Mouse (Mus musculus) midbrain, embryonic 12.5 days (tissue): ENCODE measurements around the gene Epc2. TPM values are rescaled to one million over a fixed set of nuclear protein-coding genes. Genes with fewer than 3 reads are reported as not detected.

Source experiments
- ATAC-seq: fragments of 200-750 bp; cut with Nextera tagmentation; 2 replicates; pipeline ENCODE4 v1.8.0; 2017; ENCODE audit warnings: low read depth, moderate TSS enrichment, moderate library complexity; ENCODE audit not compliant: low FRiP score
- H3K27ac ChIP-seq: fragments of 300-500 bp; sonication (generic); replicated peaks from 2 replicates; pipeline ENCODE4 v1.5.1; 2016; ENCODE audit warnings: mild to moderate bottlenecking
- H3K27me3 ChIP-seq: fragments of 300-500 bp; sonication (generic); 2 replicates; pipeline ENCODE4 v1.6.1; 2016; ENCODE audit warnings: mild to moderate bottlenecking
- H3K36me3 ChIP-seq: fragments of 300-500 bp; sonication (generic); 2 replicates; pipeline ENCODE4 v1.6.1; 2016
- H3K4me1 ChIP-seq: fragments of 300-500 bp; sonication (generic); 2 replicates; pipeline ENCODE4 v1.6.1; 2016
- H3K4me2 ChIP-seq: fragments of 300-500 bp; sonication (generic); replicated peaks from 2 replicates; pipeline ENCODE4 v1.6.1; 2016; ENCODE audit warnings: mild to moderate bottlenecking, moderate library complexity
- H3K4me3 ChIP-seq: fragments of 300-500 bp; sonication (generic); 2 replicates; pipeline ENCODE4 v1.5.1; 2016; ENCODE audit warnings: mild to moderate bottlenecking
- H3K9ac ChIP-seq: fragments of 300-500 bp; sonication (generic); replicated peaks from 2 replicates; pipeline ENCODE4 v1.6.1; 2016; ENCODE audit warnings: mild to moderate bottlenecking, moderate library complexity
- H3K9me3 ChIP-seq: fragments of 300-500 bp; sonication (generic); 2 replicates; pipeline ENCODE4 v1.6.1; 2016; ENCODE audit warnings: mild to moderate bottlenecking
- WGBS: fragments of 180-500 bp; shearing (Covaris S2); methylation state at CpG from one replicate; pipeline ENCODE4 v1.1.7; 2016; 5-methylcytosine and 5-hydroxymethylcytosine counted together
- polyA plus RNA-seq: library from polyadenylated mRNA; unstranded; fragments of >200 nt; fragmentation: Nextera tagmentation; extraction: Ambion mirVana; gene quantifications from 2 replicates; pipeline ENCODE4 v1.2.1, GENCODE M21; 2016

Gene Epc2
- polyA plus RNA-seq, 1 experiment from 2014 or later = 14.9 TPM

DNA sequence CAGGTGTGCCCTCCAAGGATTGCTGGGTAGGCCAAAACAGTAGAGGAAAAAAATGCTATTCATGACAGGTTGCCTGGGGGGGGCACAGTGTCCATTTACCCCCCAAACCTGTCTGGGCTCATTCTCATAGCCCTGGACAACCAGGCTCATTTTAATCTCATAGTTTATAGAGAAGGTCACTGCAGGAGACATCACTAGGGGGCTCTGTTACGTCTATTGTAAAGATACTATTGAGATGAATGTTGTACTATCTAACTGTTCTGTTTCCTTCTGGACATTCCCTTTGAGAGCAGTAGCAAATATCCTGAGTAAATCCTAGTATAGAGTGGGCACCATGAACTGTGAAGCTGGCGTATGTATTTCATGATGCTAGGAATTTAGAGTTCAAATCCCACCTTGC is 5.0 kb upstream of the Epc2 start:
- Histone ChIP-seq H3K27ac (no peak overlapping the region), H3K9ac (no peak overlapping the region), H3K4me2 (no peak overlapping the region), H3K27me3 (0 out of 2 replicates have a peak, but pooled peaks cover 3% of the 10 kb centered on the region), H3K36me3 (no peaks in the 10 kb centered on the region), H3K4me3 (no peak overlapping the region), H3K9me3 (no peaks in the 10 kb centered on the region), H3K4me1 (peaks cover 3% of the 10 kb centered on the region; the same call in 1 of the 2 replicates)
- ATAC-seq = no peak
- 76% methylated on average over 2 of the region's 2 CpGs for WGBS

DNA sequence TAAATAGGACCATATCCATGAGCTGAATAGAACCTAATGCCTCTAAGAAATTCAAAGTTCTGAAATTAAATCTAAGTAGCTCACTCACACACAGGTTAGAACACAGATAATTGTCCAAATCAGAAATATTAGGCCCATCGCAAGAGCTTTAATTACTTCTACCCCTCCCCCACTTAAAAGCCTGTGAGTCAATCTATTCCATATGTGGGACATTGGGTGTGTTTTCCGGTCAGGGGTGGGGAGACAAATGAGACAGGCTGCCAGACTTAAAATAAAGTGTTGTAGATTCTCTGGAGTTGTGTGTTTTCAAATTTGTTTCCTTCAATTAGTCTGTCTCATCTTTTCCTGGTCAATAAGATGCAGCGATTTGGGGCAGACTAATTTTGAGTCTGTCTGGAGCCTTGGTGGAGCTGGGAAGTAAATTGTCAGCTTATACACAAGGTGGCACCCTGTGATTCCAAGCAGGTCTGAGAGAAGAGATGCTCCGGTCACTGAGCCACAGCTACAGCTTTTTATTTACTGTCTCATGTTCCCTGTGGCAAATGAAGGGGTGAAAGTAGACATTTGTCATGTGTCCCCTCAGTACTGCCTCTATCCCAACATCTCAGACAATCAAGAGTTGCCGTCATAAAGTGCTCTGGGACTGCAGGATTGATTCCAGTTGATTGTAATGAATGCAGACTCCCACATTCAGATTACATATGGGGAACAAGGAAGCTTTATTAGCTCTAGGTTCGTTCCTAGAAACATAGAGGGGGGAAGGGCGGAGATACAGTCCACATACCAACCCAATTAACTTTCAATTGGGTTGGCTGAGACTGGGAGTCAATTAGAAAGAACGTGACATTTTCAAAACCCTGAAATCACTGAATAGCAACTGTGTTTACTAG is 3.5 kb upstream of the Epc2 start:
- Histone ChIP-seq H3K27ac (no peak overlapping the region), H3K27me3 (0 out of 2 replicates have a peak, but pooled peaks cover 3% of the 10 kb centered on the region), H3K9ac (no peak overlapping the region), H3K4me3 (no peak overlapping the region), H3K36me3 (no peaks in the 10 kb centered on the region), H3K9me3 (no peaks in the 10 kb centered on the region), H3K4me2 (no peak overlapping the region), H3K4me1 (peaks cover 3% of the 10 kb centered on the region; the same call in 1 of the 2 replicates)
- no peak for ATAC-seq
- WGBS = 55% methylated on average over 8 of the region's 8 CpGs

DNA sequence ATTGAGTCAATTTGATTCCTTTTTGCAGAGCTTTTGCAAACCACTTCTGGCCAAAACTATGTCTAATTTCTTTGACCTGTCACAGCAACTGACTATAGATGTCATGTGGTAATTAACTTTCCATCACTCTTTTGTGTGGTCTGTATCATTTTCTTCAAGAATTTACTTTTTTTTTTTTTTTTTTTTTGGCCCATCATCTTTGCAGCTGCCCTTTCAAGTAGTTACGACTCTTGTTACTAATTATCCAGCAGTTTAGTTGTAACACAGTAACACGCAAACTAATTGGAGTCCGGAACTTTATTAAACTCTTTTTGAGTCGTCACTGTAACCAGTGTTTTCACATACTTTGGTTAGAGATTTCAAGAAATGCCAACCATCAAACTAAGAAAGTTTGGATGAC is 819 bp upstream of the Epc2 start:
- Histone ChIP-seq H3K4me1 (peaks cover 17% of the 10 kb centered on the region; the same call in 1 of the 2 replicates), H3K4me2 (peak overlapping the region; percentile 72), H3K9me3 (no peaks in the 10 kb centered on the region), H3K27ac (no peak overlapping the region), H3K9ac (peak overlapping the region; percentile 89; the same call in 1 of the 2 replicates), H3K27me3 (0 out of 2 replicates have a peak, but pooled peaks cover 3% of the 10 kb centered on the region), H3K4me3 (peak overlapping the region; percentile 69), H3K36me3 (no peaks in the 10 kb centered on the region)
- 18% methylated on average over 4 of the region's 4 CpGs for WGBS
- no peak for ATAC-seq

DNA sequence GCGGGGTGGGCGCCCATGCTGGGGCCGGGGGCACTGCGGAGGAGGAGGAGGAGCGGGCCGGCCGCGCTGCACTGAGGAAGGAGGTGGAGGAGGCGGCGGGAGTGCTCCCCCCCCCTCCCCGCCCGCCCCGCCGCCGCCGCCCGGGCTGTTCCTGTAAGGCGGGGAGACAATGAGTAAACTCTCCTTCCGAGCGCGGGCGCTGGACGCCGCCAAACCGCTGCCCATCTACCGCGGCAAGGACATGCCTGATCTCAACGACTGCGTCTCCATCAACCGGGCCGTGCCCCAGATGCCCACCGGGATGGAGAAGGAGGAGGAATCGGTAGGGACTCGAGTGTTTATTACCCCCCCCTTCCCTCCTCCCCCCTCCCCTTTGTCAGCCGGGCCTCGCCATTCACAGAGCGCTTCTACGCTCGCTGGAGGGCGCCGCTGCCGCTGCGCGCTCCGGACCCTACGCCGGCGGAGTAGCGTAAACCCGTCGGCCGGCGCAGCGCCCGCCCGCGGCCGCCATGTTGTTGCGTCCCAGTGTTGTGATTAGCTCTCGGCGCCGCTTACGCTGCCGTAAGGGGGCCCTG is 438 bp downstream of the Epc2 start:
- H3K4me1 ChIP-seq = peaks cover 20% of the 10 kb centered on the region; the same call in 1 of the 2 replicates
- peak overlapping the region; percentile 99 for H3K27ac ChIP-seq
- under 1% methylated on average over 42 of the region's 64 CpGs for WGBS
- no peaks in the 10 kb centered on the region for H3K36me3 ChIP-seq
- H3K4me3 ChIP-seq = peak overlapping the region; percentile 69
- ATAC-seq = peak; percentile 88
- no peaks in the 10 kb centered on the region for H3K9me3 ChIP-seq
- peak overlapping the region; percentile 67 for H3K4me2 ChIP-seq
- H3K27me3 ChIP-seq = 0 out of 2 replicates have a peak, but pooled peaks cover 3% of the 10 kb centered on the region
- H3K9ac ChIP-seq = peak overlapping the region; percentile 89

DNA sequence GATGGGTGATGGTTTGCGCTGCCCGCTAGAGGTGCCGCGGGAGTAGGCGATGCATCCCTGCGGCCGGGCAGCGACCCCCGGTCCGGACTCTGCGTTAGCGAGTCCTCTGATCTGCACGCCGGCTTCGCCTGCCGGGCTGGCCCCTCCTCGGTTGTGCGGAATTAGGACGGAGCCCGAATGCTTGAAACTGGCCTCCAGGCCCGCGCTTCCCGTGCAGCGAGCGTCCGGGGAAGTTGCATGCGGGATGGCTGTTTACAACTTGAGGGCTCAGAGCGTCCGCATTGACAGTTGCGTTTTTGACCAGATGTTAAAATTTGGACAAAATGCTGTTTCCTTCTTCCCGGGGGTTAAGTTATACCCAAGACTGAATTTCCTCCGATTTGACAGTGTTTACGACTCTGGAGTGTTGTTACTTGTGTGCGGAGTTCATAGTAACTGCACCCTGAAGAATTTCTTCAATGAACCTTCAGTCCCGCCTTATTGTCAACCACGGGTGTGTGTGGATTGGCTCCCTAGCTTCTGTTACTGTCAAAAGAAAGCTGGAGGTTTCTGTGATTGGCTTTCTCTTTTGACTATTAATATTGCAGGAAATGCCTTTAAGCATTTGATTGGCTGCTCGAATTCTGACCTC is 1.3 kb downstream of the Epc2 start:
- Histone ChIP-seq H3K9me3 (no peaks in the 10 kb centered on the region), H3K4me2 (peak overlapping the region; percentile 67), H3K36me3 (no peaks in the 10 kb centered on the region), H3K9ac (peak overlapping the region; percentile 69), H3K27ac (peak overlapping the region; percentile 99), H3K4me1 (peaks cover 20% of the 10 kb centered on the region; the same call in 1 of the 2 replicates), H3K27me3 (0 out of 2 replicates have a peak, but pooled peaks cover 3% of the 10 kb centered on the region), H3K4me3 (peak overlapping the region; percentile 69)
- ATAC-seq = peak; percentile 34
- under 1% methylated on average over 37 of the region's 37 CpGs for WGBS

DNA sequence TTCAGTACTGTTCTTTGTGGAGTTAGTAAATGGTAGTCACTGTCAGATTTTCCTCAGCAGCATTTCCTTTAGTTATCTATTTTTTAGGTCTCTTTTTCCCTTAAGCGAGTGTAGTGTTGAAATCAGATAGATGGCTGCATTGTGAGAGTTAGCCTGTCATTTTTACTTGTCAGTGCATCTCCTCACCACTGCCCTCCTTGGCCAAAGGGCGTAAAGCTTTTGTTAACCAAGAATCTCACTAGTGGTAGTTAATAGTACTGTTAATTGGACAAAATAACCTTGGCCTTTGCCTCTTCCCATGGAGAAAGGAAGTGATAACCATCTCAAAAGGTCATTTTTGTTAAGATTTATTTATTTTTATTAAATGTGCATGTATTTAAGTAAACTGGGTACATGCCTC is 6.5 kb downstream of the Epc2 start:
- no peak for ATAC-seq
- H3K27ac ChIP-seq = no peak overlapping the region
- WGBS = 88% methylated on average over 2 of the region's 2 CpGs

DNA sequence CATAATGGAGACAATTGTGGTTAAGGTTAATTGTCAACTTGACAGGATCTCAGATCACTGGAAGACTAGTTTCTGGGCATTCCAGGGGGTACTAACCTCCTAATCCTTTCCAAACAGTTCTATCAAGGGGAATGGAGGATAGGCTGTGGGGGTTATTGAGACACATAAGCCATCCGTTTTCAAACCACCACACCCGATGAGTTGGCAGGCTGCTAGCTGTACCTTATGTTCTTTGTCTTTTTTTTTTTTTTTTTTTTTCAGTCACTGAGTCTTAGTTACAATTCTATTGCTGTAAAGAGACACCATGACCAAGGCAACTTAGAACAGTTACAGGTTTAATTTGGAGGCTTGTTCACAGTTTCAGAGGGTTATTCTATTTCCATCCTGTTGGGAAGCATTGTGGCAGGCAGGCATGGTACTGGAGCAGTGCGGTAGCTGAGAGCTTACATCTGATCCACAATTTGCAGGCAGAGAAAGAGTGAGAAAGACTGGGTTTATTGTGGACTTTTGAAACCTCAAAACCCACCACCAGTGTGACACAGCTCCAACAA is 14.5 kb downstream of the Epc2 start:
- H3K9me3 ChIP-seq = peaks cover 5% of the 10 kb centered on the region
- no peak for ATAC-seq
- WGBS = 82% methylated on average over 3 of the region's 3 CpGs
- H3K36me3 ChIP-seq = 0 out of 2 replicates have a peak, but pooled peaks cover 4% of the 10 kb centered on the region
- H3K4me2 ChIP-seq = no peak overlapping the region
- no peak overlapping the region for H3K4me3 ChIP-seq
- no peak overlapping the region for H3K9ac ChIP-seq
- no peaks in the 10 kb centered on the region for H3K27me3 ChIP-seq
- no peak overlapping the region for H3K27ac ChIP-seq
- H3K4me1 ChIP-seq = no peaks in the 10 kb centered on the region

More for the DNA sequence above, 6.5 kb downstream of the Epc2 start:
- no peak overlapping the region for H3K9ac ChIP-seq
- H3K9me3 ChIP-seq = peaks cover 13% of the 10 kb centered on the region
- H3K4me2 ChIP-seq = no peak overlapping the region
- H3K36me3 ChIP-seq = 0 out of 2 replicates have a peak, but pooled peaks cover 4% of the 10 kb centered on the region
- no peak overlapping the region for H3K4me3 ChIP-seq
- peaks cover 17% of the 10 kb centered on the region; the same call in 1 of the 2 replicates for H3K4me1 ChIP-seq
- no peaks in the 10 kb centered on the region for H3K27me3 ChIP-seq

DNA sequence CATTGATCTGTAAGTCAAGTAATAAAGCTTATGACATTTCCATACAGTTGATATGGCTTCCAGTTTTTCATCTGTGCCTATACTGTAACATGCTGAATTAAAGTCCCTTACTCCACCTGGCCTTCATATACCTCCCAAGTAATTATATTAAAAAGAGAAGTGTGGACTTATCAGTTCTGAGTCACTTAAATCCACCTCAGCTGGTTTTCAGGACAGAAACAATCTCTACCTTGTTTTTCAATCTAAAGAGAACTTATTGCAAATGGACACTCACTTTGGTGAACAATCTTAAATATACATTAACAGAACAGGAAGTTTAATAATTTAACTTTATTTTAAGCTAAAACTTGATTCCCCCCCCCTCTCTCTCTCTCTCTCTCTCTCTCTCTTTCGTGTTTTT is 15.8 kb downstream of the Epc2 start:
- H3K9me3 ChIP-seq = no peaks in the 10 kb centered on the region; the same call in 1 of the 2 replicates
- no peaks in the 10 kb centered on the region for H3K27me3 ChIP-seq
- H3K36me3 ChIP-seq = no peaks in the 10 kb centered on the region
- H3K9ac ChIP-seq = no peak overlapping the region
- H3K4me2 ChIP-seq = no peak overlapping the region
- ATAC-seq = no peak
- 92% methylated on average over 1 of the region's 1 CpGs for WGBS
- no peaks in the 10 kb centered on the region for H3K4me1 ChIP-seq
- no peak overlapping the region for H3K27ac ChIP-seq
- H3K4me3 ChIP-seq = no peak overlapping the region

DNA sequence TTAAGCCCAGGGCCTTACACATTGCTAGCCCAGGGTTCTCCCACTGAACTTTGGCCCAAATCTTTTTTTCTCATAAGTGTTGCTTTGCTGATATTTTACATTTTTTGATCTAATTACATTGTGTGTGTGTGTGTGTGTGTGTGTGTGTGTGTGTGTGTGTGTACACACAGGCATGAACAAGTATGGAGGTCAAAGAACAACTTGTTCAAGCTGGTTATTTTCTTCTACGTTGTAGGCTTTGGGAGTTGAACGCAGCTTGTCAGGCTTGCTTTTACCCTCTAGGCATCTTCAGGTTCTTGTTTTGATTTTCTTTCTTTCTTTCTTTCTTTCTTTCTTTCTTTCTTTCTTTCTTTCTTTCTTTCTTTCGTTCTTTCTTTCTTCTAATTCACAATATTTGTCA is 19.9 kb downstream of the Epc2 start:
- ATAC-seq = no peak
- no peak overlapping the region for H3K4me2 ChIP-seq
- WGBS = 87% methylated on average over 3 of the region's 3 CpGs

DNA sequence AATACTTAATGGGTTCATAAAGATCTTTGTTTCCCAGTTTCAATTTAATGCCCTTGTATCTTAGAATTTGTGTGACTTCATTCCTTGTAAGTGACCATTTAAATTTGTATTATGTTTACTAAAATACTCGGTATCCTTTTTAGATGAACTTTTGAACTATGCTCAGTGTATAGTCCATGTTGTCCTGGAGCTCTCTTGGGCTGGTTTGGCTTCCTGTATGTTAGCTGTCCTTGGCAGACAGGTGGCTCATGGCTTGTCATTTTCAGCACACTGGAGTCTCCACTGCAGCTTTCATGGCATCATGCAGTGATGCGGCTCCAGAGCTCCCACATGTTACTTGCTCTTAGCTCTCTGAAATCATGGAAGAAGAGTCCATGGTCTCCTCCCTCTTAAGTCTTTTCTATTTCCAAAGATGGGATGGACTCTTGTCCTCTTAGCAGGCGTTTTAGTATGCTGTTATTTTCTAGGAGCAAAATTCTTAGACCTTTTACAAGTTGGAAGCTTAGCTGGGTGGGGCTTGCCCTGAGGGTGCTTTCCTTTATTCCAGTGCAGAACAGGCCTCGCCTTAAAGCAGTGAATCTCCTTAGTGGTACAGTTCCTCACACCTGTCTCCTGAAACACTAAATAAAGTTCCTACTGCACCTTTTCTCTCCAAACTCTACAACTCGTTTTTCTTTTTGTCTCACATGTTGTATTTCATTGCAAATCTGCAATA is 20.5 kb downstream of the Epc2 start:
- ATAC-seq = no peak
- H3K4me1 ChIP-seq = no peaks in the 10 kb centered on the region
- no peak overlapping the region for H3K27ac ChIP-seq
- H3K9ac ChIP-seq = no peak overlapping the region
- WGBS = 85% methylated on average over 5 of the region's 5 CpGs
- no peak overlapping the region for H3K4me2 ChIP-seq
- no peaks in the 10 kb centered on the region for H3K27me3 ChIP-seq
- H3K36me3 ChIP-seq = no peaks in the 10 kb centered on the region
- no peaks in the 10 kb centered on the region for H3K9me3 ChIP-seq
- H3K4me3 ChIP-seq = no peak overlapping the region

More for the DNA sequence above, 19.9 kb downstream of the Epc2 start:
- Histone ChIP-seq H3K9ac (no peak overlapping the region), H3K36me3 (no peaks in the 10 kb centered on the region), H3K27me3 (no peaks in the 10 kb centered on the region), H3K4me1 (no peaks in the 10 kb centered on the region), H3K27ac (no peak overlapping the region), H3K9me3 (no peaks in the 10 kb centered on the region), H3K4me3 (no peak overlapping the region)

DNA sequence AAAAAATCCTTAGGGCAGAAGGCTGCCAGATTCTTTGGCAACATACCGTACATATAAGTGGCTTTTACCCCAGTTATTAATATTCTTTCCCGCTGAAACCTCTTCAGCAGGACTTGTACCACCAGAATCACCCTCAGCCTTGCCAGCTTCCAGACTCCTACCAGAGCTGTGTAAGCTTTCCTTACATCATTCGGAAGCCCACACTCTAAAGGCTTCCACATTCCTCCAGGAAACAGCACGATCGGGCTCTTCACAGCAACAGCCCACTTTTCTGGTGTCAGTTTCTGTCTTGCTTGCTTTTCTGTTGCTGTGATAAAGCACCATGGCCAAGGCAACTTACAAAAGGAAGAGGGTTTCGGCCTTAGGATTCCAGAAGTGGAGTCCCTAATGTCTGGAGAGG is 21.2 kb downstream of the Epc2 start:
- Histone ChIP-seq H3K4me1 (no peaks in the 10 kb centered on the region), H3K9ac (no peak overlapping the region), H3K27me3 (no peaks in the 10 kb centered on the region), H3K4me2 (no peak overlapping the region), H3K4me3 (no peak overlapping the region), H3K27ac (no peak overlapping the region), H3K36me3 (no peaks in the 10 kb centered on the region), H3K9me3 (no peaks in the 10 kb centered on the region)
- WGBS = 91% methylated on average over 6 of the region's 6 CpGs
- ATAC-seq = no peak
